Mouse (Mus musculus) hindbrain, embryonic 16.5 days (tissue): ENCODE data around the gene Ppm1d. TPM values are rescaled to one million over a fixed set of nuclear protein-coding genes. Genes with fewer than 3 reads are reported as not detected.
A peak's percentile ranks its signal among the peaks of the same experiment; 100 is the strongest.

ENCODE experiments used
- ATAC-seq: fragments of 200-750 bp; cut with Nextera tagmentation; 2 replicates; pipeline ENCODE4 v1.8.0; 2017; ENCODE audit warnings: moderate TSS enrichment, moderate library complexity
- H3K27ac ChIP-seq: fragments of 300-500 bp; sonication (generic); 2 replicates; pipeline ENCODE4 v1.5.1; 2014; ENCODE audit warnings: low read depth, mild to moderate bottlenecking, control low read depth, low read length, moderate library complexity
- H3K27me3 ChIP-seq: fragments of 300-500 bp; sonication (generic); replicated peaks from 2 replicates; pipeline ENCODE4 v1.6.1; 2014; ENCODE audit warnings: low read length; ENCODE audit not compliant: control insufficient read depth, insufficient read depth
- H3K36me3 ChIP-seq: fragments of 300-500 bp; sonication (generic); 2 replicates; pipeline ENCODE4 v1.6.1; 2014; ENCODE audit warnings: mild to moderate bottlenecking, low read length, moderate library complexity, mixed read lengths; ENCODE audit not compliant: control insufficient read depth, insufficient read depth
- H3K4me1 ChIP-seq: fragments of 300-500 bp; sonication (generic); 2 replicates; pipeline ENCODE4 v1.6.1; 2014; ENCODE audit warnings: low read depth, low read length; ENCODE audit not compliant: control insufficient read depth, insufficient read depth
- H3K4me2 ChIP-seq: fragments of 300-500 bp; sonication (generic); 2 replicates; pipeline ENCODE4 v1.6.1; 2014; ENCODE audit warnings: mild to moderate bottlenecking, low read length, control low read depth, moderate library complexity
- H3K4me3 ChIP-seq: fragments of 300-500 bp; sonication (generic); 2 replicates; pipeline ENCODE4 v1.5.1; 2014; ENCODE audit warnings: mild to moderate bottlenecking, low read length, control low read depth, moderate library complexity
- H3K9ac ChIP-seq: fragments of 300-500 bp; sonication (generic); 2 replicates; pipeline ENCODE4 v1.6.1; 2014; ENCODE audit warnings: low read depth, mild to moderate bottlenecking, control low read depth, low read length, moderate library complexity
- H3K9me3 ChIP-seq: fragments of 300-500 bp; sonication (generic); 2 replicates; pipeline ENCODE4 v1.6.1; 2014; ENCODE audit warnings: mild to moderate bottlenecking, low read length, moderate library complexity; ENCODE audit not compliant: control insufficient read depth
- WGBS: fragments of 180-500 bp; shearing (Covaris S2); extraction: QIAGEN DNeasy Blood & Tissue Kit; methylation state at CpG from one replicate; pipeline ENCODE4 v1.1.7; 2014; 5-methylcytosine and 5-hydroxymethylcytosine counted together
- polyA plus RNA-seq: library from polyadenylated mRNA; unstranded; fragments of >200 nt; fragmentation: Nextera tagmentation; extraction: Ambion mirVana; gene quantifications from 2 replicates; pipeline ENCODE4 v1.2.1, GENCODE M21; 2015

The Ppm1d gene
- polyA plus RNA-seq, 1 experiment from 2014 or later = 13.0 TPM

DNA sequence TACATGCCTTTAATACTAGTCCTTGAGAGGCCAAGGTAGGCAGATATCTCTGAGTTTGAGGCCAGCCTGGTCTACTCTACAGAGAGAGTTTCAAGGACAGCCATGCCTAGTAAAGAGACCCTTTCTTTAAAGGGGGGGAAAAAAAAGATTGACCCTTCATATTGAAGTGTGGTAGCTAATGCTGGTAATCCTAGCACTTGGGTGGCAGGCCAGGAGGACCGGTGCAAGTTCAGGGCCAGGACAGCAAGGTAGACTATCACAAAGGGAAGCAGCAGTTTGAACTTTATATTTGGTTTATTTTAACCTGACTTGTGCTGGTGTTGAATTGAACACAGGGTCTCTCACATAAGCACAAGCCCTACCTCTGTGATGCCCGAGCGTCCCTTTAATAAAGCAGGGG is 2.3 kb downstream of the Ppm1d start:
- peaks cover 20% of the 10 kb centered on the region for H3K4me1 ChIP-seq
- H3K27ac ChIP-seq = no peak overlapping the region
- peak overlapping the region; percentile 99 for H3K4me3 ChIP-seq
- WGBS = 78% methylated on average over 3 of the region's 3 CpGs
- ATAC-seq = no peak
- H3K36me3 ChIP-seq = no peaks in the 10 kb centered on the region
- no peaks in the 10 kb centered on the region for H3K9me3 ChIP-seq
- H3K4me2 ChIP-seq = peak overlapping the region; percentile 65
- no peaks in the 10 kb centered on the region for H3K27me3 ChIP-seq
- no peak overlapping the region for H3K9ac ChIP-seq

DNA sequence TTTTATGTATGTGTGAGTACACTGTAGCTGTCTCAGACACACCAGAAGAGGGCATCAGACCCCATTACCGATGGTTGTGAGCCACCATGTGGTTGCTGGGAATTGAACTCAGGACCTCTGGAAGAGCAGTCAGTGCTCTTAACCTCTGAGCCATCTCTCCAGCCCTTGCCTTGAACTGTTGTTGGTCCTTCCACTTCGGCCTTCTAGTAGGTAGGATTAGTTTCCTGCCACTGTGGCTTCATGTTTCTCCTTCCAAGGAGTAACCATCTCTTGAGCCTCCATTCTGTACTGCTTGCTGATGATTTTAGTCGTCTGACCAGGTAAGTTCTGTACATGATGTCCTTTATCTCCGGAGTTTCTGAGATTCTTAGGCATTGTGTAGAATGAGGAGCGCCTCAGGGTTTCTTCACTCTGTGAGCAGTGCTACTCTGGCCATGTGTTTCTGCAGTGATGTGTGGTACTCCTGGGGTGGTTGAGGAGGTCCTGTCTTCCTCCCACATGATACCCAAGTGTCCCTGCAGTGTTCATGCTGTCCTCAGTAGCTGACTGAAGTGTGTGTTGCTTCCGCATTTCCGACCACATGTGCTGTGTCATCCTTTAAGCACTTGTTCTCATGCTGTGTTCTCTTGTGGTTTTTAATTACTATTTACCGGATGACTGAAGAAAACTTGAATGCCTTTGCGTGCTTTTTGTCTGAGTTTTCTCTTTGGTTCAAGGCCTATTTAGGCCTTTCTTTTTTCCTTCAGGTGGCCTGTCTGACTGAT is 12.7 kb downstream of the Ppm1d start:
- H3K4me1 ChIP-seq = no peaks in the 10 kb centered on the region
- no peaks in the 10 kb centered on the region for H3K36me3 ChIP-seq
- no peak overlapping the region for H3K4me3 ChIP-seq
- no peaks in the 10 kb centered on the region for H3K27me3 ChIP-seq
- no peaks in the 10 kb centered on the region for H3K9me3 ChIP-seq
- WGBS = 77% methylated on average over 9 of the region's 9 CpGs
- no peak overlapping the region for H3K27ac ChIP-seq
- H3K4me2 ChIP-seq = no peak overlapping the region
- H3K9ac ChIP-seq = no peak overlapping the region
- ATAC-seq = no peak

- H3K4me1 ChIP-seq = no peaks in the 10 kb centered on the region
- no peak overlapping the region for H3K4me2 ChIP-seq
- no peaks in the 10 kb centered on the region for H3K27me3 ChIP-seq
- ATAC-seq = no peak
- peaks cover 5% of the 10 kb centered on the region for H3K36me3 ChIP-seq
- no peaks in the 10 kb centered on the region for H3K9me3 ChIP-seq
- H3K9ac ChIP-seq = no peak overlapping the region
- H3K27ac ChIP-seq = no peak overlapping the region
- no peak overlapping the region for H3K4me3 ChIP-seq
- 94% methylated on average over 3 of the region's 3 CpGs for WGBS
Observed at GRCm38 (mm10) chr11:85328717-85329116, 17.7 kb downstream of the Ppm1d start.

- 83% methylated on average over 7 of the region's 7 CpGs for WGBS
Observed at GRCm38 (mm10) chr11:85329167-85329894, 18.3 kb downstream of the Ppm1d start.

DNA sequence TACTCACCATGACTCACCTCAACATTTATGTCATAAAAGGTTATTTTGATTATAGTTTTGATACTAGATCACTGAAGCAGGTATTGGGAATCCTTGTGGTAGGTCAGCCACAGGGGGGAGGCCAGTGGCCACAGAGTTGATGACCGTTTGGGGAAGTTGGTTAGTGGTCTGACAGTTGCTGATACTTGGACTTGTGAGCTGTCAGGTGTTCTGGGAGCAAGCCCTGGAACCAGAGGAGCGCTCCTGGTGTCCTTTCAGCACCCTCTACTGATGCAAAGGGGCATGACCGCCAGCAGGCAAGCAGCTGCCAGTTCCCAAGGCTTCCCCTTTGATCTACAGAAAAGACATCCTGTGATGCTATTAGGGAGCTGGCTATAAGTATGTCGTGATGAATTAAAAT is 23.7 kb downstream of the Ppm1d start:
- Histone ChIP-seq H3K4me2 (no peak overlapping the region), H3K4me1 (no peaks in the 10 kb centered on the region), H3K27ac (no peak overlapping the region), H3K36me3 (peaks cover 14% of the 10 kb centered on the region), H3K9me3 (no peaks in the 10 kb centered on the region), H3K9ac (no peak overlapping the region), H3K4me3 (no peak overlapping the region), H3K27me3 (no peaks in the 10 kb centered on the region)
- ATAC-seq = no peak
- 45% methylated on average over 4 of the region's 4 CpGs for WGBS

More at GRCm38 (mm10) chr11:85329167-85329894, 18.3 kb downstream of the Ppm1d start:
- Histone ChIP-seq H3K4me1 (no peaks in the 10 kb centered on the region), H3K9ac (no peak overlapping the region), H3K9me3 (no peaks in the 10 kb centered on the region), H3K4me2 (no peak overlapping the region), H3K27ac (no peak overlapping the region), H3K4me3 (no peak overlapping the region), H3K27me3 (no peaks in the 10 kb centered on the region), H3K36me3 (peaks cover 5% of the 10 kb centered on the region)
- ATAC-seq = no peak

GRCm38 (mm10) chr11:85339173-85339831 is 28.3 kb downstream of the Ppm1d start:
- ATAC-seq = no peak
- H3K27me3 ChIP-seq = no peaks in the 10 kb centered on the region
- H3K4me3 ChIP-seq = no peak overlapping the region
- no peak overlapping the region for H3K9ac ChIP-seq
- no peak overlapping the region for H3K27ac ChIP-seq
- H3K4me1 ChIP-seq = no peaks in the 10 kb centered on the region
- peaks cover 18% of the 10 kb centered on the region for H3K36me3 ChIP-seq
- no peak overlapping the region for H3K4me2 ChIP-seq
- 97% methylated on average over 6 of the region's 6 CpGs for WGBS
- no peaks in the 10 kb centered on the region for H3K9me3 ChIP-seq

GRCm38 (mm10) chr11:85340070-85340616 is 29.1 kb downstream of the Ppm1d start:
- Histone ChIP-seq H3K4me3 (no peak overlapping the region), H3K9ac (no peak overlapping the region), H3K4me2 (no peak overlapping the region), H3K4me1 (no peaks in the 10 kb centered on the region), H3K27ac (no peak overlapping the region), H3K27me3 (no peaks in the 10 kb centered on the region), H3K9me3 (no peaks in the 10 kb centered on the region), H3K36me3 (peaks cover 18% of the 10 kb centered on the region)
- WGBS = 96% methylated on average over 7 of the region's 7 CpGs
- ATAC-seq = no peak

GRCm38 (mm10) chr11:85352539-85353380 is 41.7 kb downstream of the Ppm1d start, which contains the start of gene Bcas3:
Bcas3 (plus strand) TSS chr11:85353167.
- peak; percentile 99 for ATAC-seq
- Histone ChIP-seq H3K27ac (peak within 1 kb of the TSS; percentile 59; the same call in 1 of the 2 replicates), H3K4me1 (peaks cover 10% of the 10 kb centered on the region), H3K4me3 (peak within 1 kb of the TSS; percentile 77), H3K9me3 (no peaks in the 10 kb centered on the region), H3K4me2 (peak within 1 kb of the TSS; percentile 76), H3K27me3 (no peaks in the 10 kb centered on the region), H3K9ac (peak within 1 kb of the TSS; percentile 86), H3K36me3 (peaks cover 4% of the 10 kb centered on the region; the same call in 1 of the 2 replicates)
- WGBS = under 1% methylated on average over 47 of the region's 47 CpGs
